Mouse (Mus musculus): ENCODE measurements around the gene Cbarp. TPM values are rescaled to one million over a fixed set of nuclear protein-coding genes. Genes with fewer than 3 reads are reported as not detected.

The Cbarp gene
- polyA plus RNA-seq, 1 experiment from 2014 or later: 5.5 TPM

- DNase-seq (ENCODE audit: low spot score): peak; percentile 36
- Histone ChIP-seq H3K4me1 (ENCODE audit: insufficient read depth, low read depth, low read length) (peaks cover 49% of the 10 kb centered on the region), H3K27me3 (replicated peaks; ENCODE audit: insufficient read depth, low read length) (no peaks in the 10 kb centered on the region), H3K27ac (ENCODE audit: low read length) (peak overlapping the region; percentile 79), H3K4me3 (ENCODE audit: low read depth, low read length) (peak overlapping the region; percentile 33), H3K36me3 (ENCODE audit: insufficient read depth, low read length) (no peaks in the 10 kb centered on the region), H3K9me3 (ENCODE audit: low read length) (no peaks in the 10 kb centered on the region), H3K9ac (replicated peaks; ENCODE audit: low read depth) (peak overlapping the region; percentile 26; the same call in 1 of the 2 replicates), H3K4me2 (replicated peaks; ENCODE audit: low read depth, low read length) (peak overlapping the region; percentile 89)
- 11% methylated on average over 41 of the region's 44 CpGs for WGBS
- TF ChIP-seq CTCF (IDR thresholded peaks at IDR 0.05): peak; percentile 7; the same call in 1 of the 2 replicates
- TF ChIP-seq EP300 (IDR thresholded peaks at IDR 0.05): no peak
- no peak for ATAC-seq
Observed at GRCm38 (mm10) chr10:80164161-80164997, 23.7 kb upstream of the Cbarp start.

GRCm38 (mm10) chr10:80163721-80164120 lies 23.1 kb upstream of the Cbarp start:
- no peaks in the 10 kb centered on the region for H3K27me3 ChIP-seq (replicated peaks; ENCODE audit: insufficient read depth, low read length)
- DNase-seq (ENCODE audit: low spot score) (peak; percentile 84), ATAC-seq (no peak)
- H3K9me3 ChIP-seq (ENCODE audit: low read length): no peaks in the 10 kb centered on the region
- peak overlapping the region; percentile 39 for H3K27ac ChIP-seq (ENCODE audit: low read length)
- no peak overlapping the region for H3K4me3 ChIP-seq (ENCODE audit: low read depth, low read length)
- no peaks in the 10 kb centered on the region for H3K36me3 ChIP-seq (ENCODE audit: insufficient read depth, low read length)
- peaks cover 54% of the 10 kb centered on the region for H3K4me1 ChIP-seq (ENCODE audit: insufficient read depth, low read depth, low read length)
- no peak overlapping the region for H3K9ac ChIP-seq (replicated peaks; ENCODE audit: low read depth)
- TF ChIP-seq EP300 (IDR thresholded peaks at IDR 0.05) (peak; percentile 61), CTCF (IDR thresholded peaks at IDR 0.05) (no peak)
- WGBS: 48% methylated on average over 8 of the region's 8 CpGs
- H3K4me2 ChIP-seq (replicated peaks; ENCODE audit: low read depth, low read length): no peak overlapping the region

- TF ChIP-seq CTCF (IDR thresholded peaks at IDR 0.05) (no peak), EP300 (IDR thresholded peaks at IDR 0.05) (no peak)
- no peaks in the 10 kb centered on the region for H3K27me3 ChIP-seq (replicated peaks; ENCODE audit: insufficient read depth, low read length)
- no peak overlapping the region for H3K4me2 ChIP-seq (replicated peaks; ENCODE audit: low read depth, low read length)
- DNase-seq (ENCODE audit: low spot score) (no peak), ATAC-seq (no peak)
- no peaks in the 10 kb centered on the region for H3K9me3 ChIP-seq (ENCODE audit: low read length)
- peaks cover 55% of the 10 kb centered on the region for H3K4me1 ChIP-seq (ENCODE audit: insufficient read depth, low read depth, low read length)
- peak overlapping the region; percentile 98 for H3K27ac ChIP-seq (ENCODE audit: low read length)
- H3K9ac ChIP-seq (replicated peaks; ENCODE audit: low read depth): no peak overlapping the region
- H3K4me3 ChIP-seq (ENCODE audit: low read depth, low read length): no peak overlapping the region
- H3K36me3 ChIP-seq (ENCODE audit: insufficient read depth, low read length): no peaks in the 10 kb centered on the region
- WGBS: 75% methylated on average over 6 of the region's 6 CpGs
Observed at GRCm38 (mm10) chr10:80162716-80163299, 22.2 kb upstream of the Cbarp start.

GRCm38 (mm10) chr10:80162243-80162608 lies 21.6 kb upstream of the Cbarp start:
- WGBS: 69% methylated on average over 3 of the region's 3 CpGs
- Histone ChIP-seq H3K9me3 (ENCODE audit: low read length) (no peaks in the 10 kb centered on the region), H3K4me3 (ENCODE audit: low read depth, low read length) (no peak overlapping the region), H3K27me3 (replicated peaks; ENCODE audit: insufficient read depth, low read length) (no peaks in the 10 kb centered on the region), H3K27ac (ENCODE audit: low read length) (peak overlapping the region; percentile 98), H3K36me3 (ENCODE audit: insufficient read depth, low read length) (peaks cover 4% of the 10 kb centered on the region; the same call in 1 of the 2 replicates), H3K4me2 (replicated peaks; ENCODE audit: low read depth, low read length) (peak overlapping the region; percentile 67), H3K9ac (replicated peaks; ENCODE audit: low read depth) (no peak overlapping the region), H3K4me1 (ENCODE audit: insufficient read depth, low read depth, low read length) (peaks cover 59% of the 10 kb centered on the region)
- no peak for ATAC-seq
- DNase-seq (ENCODE audit: low spot score): no peak
- TF ChIP-seq EP300 (IDR thresholded peaks at IDR 0.05) (no peak), CTCF (IDR thresholded peaks at IDR 0.05) (no peak)

GRCm38 (mm10) chr10:80161522-80162242 lies 21.0 kb upstream of the Cbarp start:
- Histone ChIP-seq H3K9ac (replicated peaks; ENCODE audit: low read depth) (no peak overlapping the region; the same call in 1 of the 2 replicates), H3K4me2 (replicated peaks; ENCODE audit: low read depth, low read length) (peak overlapping the region; percentile 67), H3K4me3 (ENCODE audit: low read depth, low read length) (peak overlapping the region; percentile 36), H3K4me1 (ENCODE audit: insufficient read depth, low read depth, low read length) (peaks cover 62% of the 10 kb centered on the region), H3K27me3 (replicated peaks; ENCODE audit: insufficient read depth, low read length) (no peaks in the 10 kb centered on the region), H3K27ac (ENCODE audit: low read length) (peak overlapping the region; percentile 98), H3K36me3 (ENCODE audit: insufficient read depth, low read length) (peaks cover 9% of the 10 kb centered on the region; the same call in 1 of the 2 replicates), H3K9me3 (ENCODE audit: low read length) (no peaks in the 10 kb centered on the region)
- TF ChIP-seq EP300 (IDR thresholded peaks at IDR 0.05) (no peak), CTCF (IDR thresholded peaks at IDR 0.05) (no peak)
- 11% methylated on average over 7 of the region's 7 CpGs for WGBS
- DNase-seq (ENCODE audit: low spot score): peak; percentile 93
- peak; percentile 15 for ATAC-seq

Measured in lung, postnatal 0 days (tissue).